Mouse (Mus musculus): ENCODE data around the gene Tmprss6.

DNA sequence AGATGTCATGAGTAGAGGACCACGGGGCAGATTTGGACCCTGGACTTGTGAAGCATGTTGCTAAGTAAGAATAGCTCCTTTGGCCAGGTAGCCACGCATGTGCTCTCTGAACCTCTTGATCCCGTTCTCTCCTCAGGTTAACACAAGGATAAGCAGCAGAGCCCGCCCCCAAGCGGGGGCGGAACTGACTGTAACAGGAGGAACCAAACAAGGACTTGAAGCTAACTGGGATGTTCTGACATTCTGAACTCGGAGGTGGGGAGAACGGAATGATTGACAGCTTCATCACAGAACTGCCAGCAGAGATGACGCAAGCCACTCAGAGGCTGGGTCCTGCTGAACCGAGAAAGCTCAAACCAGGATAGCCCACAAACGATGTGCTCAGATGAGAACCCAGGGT, 43.9 kb downstream of the Tmprss6 start:
- TF ChIP-seq CTCF (IDR thresholded peaks at IDR 0.05; ENCODE audit: control insufficient read depth, insufficient read depth, low read length) (no peak), POLR2A (IDR thresholded peaks at IDR 0.05; ENCODE audit: borderline replicate concordance, control insufficient read depth, low read depth, low read length) (no peak)
